Mouse (Mus musculus) induced T-regulatory cell, adult 2 months (primary cell): ENCODE data around the gene Vmn2r43.
"Not testable (repeated sequence)": the region's sequence is repeated elsewhere in the genome, so short reads cannot be mapped to it uniquely, and the experiment has no call there.

Experiments
- DNase-seq: peaks from one replicate; pipeline ENCODE4 v3.0.0-alpha.2; 2012; ENCODE audit warnings: low read depth

Vmn2r43 gene

DNA sequence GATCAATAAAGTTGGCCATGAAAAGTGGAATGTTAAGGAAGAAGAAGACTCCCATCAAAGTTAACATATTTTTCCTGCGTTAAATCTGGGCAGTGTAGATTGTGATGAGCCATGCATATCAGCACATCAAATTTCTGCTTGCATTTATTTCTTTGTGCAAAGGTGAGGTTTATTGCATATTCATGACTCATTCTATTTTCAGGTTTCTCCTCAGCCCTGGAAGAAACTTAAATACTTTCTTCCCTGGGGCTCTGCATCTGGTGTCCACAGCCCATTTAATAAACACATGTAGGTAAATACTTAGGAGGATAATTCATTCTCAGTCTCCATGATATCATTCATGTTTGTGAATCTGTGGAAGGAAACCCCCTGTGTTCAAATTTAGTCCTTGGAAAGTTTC lies at the start of gene Vmn2r43:
TSS of gene Vmn2r43 (minus strand) at position 101 of the 400 bp plus-strand sequence.
- DNase-seq = not testable (repeated sequence)

DNA sequence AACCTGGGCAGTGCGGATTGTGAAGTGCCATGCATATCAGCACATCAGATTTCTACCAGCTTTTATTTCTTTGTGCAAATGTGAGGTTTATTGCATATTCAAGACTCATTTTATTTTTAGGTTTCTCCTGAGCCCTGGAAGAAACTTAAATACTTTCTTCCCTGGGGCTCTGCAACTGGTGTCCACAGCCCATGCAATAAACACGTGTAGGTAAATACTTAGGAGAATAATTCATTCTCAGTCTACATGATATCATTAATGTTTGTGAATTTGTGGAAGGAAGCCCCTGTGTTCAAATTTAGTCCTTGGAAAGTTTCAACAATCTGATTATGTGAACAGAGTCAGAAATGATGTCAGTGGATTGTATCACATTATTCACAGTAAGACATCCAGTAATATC lies 60.2 kb downstream of the Vmn2r43 start, which contains the start of gene Vmn2r42:
TSS of gene Vmn2r42 (minus strand) at position 101 of the 400 bp plus-strand sequence.
- DNase-seq = not testable (repeated sequence)
